Mouse (Mus musculus) liver, embryonic 11.5 days (tissue): ENCODE data around the gene Igf2. TPM values are rescaled to one million over a fixed set of nuclear protein-coding genes. Genes with fewer than 3 reads are reported as not detected.

ENCODE experiments used
- ATAC-seq: fragments of 200-750 bp; cut with Nextera tagmentation; replicated peaks from 2 replicates; pipeline ENCODE4 v1.8.0; 2017; ENCODE audit warnings: moderate number of reproducible peaks, mild to moderate bottlenecking, moderate TSS enrichment, moderate library complexity; ENCODE audit not compliant: low FRiP score
- DNase-seq: peaks from one replicate; pipeline ENCODE4 v3.0.0-alpha.2; 2017; ENCODE audit warnings: low spot score
- H3K27ac ChIP-seq: fragments of 300-500 bp; sonication (generic); 2 replicates; pipeline ENCODE4 v1.5.1; 2014; ENCODE audit warnings: mild to moderate bottlenecking, low read depth, low read length, control low read depth
- H3K27me3 ChIP-seq: fragments of 300-500 bp; sonication (generic); replicated peaks from 2 replicates; pipeline ENCODE4 v1.6.1; 2014; ENCODE audit warnings: low read length, mixed read lengths; ENCODE audit not compliant: control insufficient read depth, insufficient read depth
- H3K36me3 ChIP-seq: fragments of 300-500 bp; sonication (generic); 2 replicates; pipeline ENCODE4 v1.6.1; 2014; ENCODE audit warnings: mild to moderate bottlenecking, low read length, moderate library complexity, mixed read lengths; ENCODE audit not compliant: control insufficient read depth, insufficient read depth
- H3K4me1 ChIP-seq: fragments of 300-500 bp; sonication (generic); replicated peaks from 2 replicates; pipeline ENCODE4 v1.6.1; 2014; ENCODE audit warnings: low read length, mixed read lengths; ENCODE audit not compliant: control insufficient read depth, insufficient read depth
- H3K4me2 ChIP-seq: fragments of 300-500 bp; sonication (generic); 2 replicates; pipeline ENCODE4 v1.6.1; 2014; ENCODE audit warnings: mild to moderate bottlenecking, control low read depth, moderate library complexity
- H3K4me3 ChIP-seq: fragments of 300-500 bp; sonication (generic); 2 replicates; pipeline ENCODE4 v1.5.1; 2014; ENCODE audit warnings: low read depth, low read length, control low read depth
- H3K9ac ChIP-seq: fragments of 300-500 bp; sonication (generic); 2 replicates; pipeline ENCODE4 v1.6.1; 2014; ENCODE audit warnings: low read depth, low read length, control low read depth
- H3K9me3 ChIP-seq: fragments of 300-500 bp; sonication (generic); 2 replicates; pipeline ENCODE4 v1.6.1; 2016; ENCODE audit warnings: low read length, inconsistent platforms, mixed read lengths; ENCODE audit not compliant: control insufficient read depth
- WGBS: fragments of 180-500 bp; shearing (Covaris S2); extraction: QIAGEN DNeasy Blood & Tissue Kit; methylation state at CpG from one replicate; pipeline ENCODE4 v1.1.7; 2014; 5-methylcytosine and 5-hydroxymethylcytosine counted together
- polyA plus RNA-seq: library from polyadenylated mRNA; unstranded; fragments of >200 nt; fragmentation: Nextera tagmentation; extraction: Ambion mirVana; gene quantifications from 2 replicates; pipeline ENCODE4 v1.2.1, GENCODE M21; 2014

Igf2 gene
- polyA plus RNA-seq = 390 and 480 TPM in 2 replicates

- peaks cover 53% of the 10 kb centered on the region for H3K27me3 ChIP-seq
- no peak for ATAC-seq
- no peaks in the 10 kb centered on the region for H3K4me1 ChIP-seq
- H3K4me3 ChIP-seq = no peak within 1 kb of the TSS
- 47% methylated on average over 2 of the region's 2 CpGs for whole genome bisulfite sequencing
- no peak within 1 kb of the TSS for H3K27ac ChIP-seq
- DNase-seq = no peak
- peaks cover 7% of the 10 kb centered on the region; the same call in 1 of the 2 replicates for H3K36me3 ChIP-seq
- no peak within 1 kb of the TSS for H3K4me2 ChIP-seq
- H3K9ac ChIP-seq = no peak within 1 kb of the TSS
- peaks cover 17% of the 10 kb centered on the region for H3K9me3 ChIP-seq
These were observed at the start of gene Igf2 for GRCm38 (mm10) chr7:142666659-142667058. TSS of gene Igf2 (minus strand) at chr7:142666816.

- 17% methylated on average over 8 of the region's 8 CpGs for WGBS
- Histone ChIP-seq H3K36me3 (no peaks in the 10 kb centered on the region), H3K27ac (no peak overlapping the region), H3K4me2 (peak overlapping the region; percentile 41), H3K9ac (no peak overlapping the region), H3K4me1 (no peaks in the 10 kb centered on the region), H3K27me3 (no peaks in the 10 kb centered on the region), H3K4me3 (no peak overlapping the region), H3K9me3 (no peaks in the 10 kb centered on the region)
- ATAC-seq (no peak), DNase-seq (peak; percentile 33)
These were observed 48.3 kb upstream of the Igf2 start for GRCm38 (mm10) chr7:142714783-142715498.

DNA sequence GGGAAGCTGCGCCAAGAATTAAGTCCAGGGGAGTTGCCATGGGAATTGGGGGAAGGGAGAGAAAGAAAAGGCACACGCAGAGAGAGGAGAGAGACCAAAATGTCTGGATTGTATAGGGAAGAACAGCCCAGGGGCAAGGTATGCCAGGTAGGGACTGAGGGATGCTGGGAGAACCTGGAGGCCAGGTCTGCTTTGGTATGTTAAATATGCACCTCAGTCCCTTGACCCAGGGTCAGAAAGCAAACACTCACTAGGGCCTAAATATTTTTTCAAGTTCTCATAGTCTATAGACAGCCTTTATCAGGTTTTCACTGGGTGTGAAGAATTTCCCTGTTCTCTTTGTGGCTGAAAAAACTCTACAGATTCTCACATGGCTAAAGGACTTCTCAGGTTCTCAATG lies 40.3 kb upstream of the Igf2 start:
- 81% methylated on average over 2 of the region's 2 CpGs for WGBS
- Histone ChIP-seq H3K4me2 (no peak overlapping the region), H3K36me3 (no peaks in the 10 kb centered on the region), H3K9me3 (no peaks in the 10 kb centered on the region), H3K4me3 (no peak overlapping the region), H3K27me3 (no peaks in the 10 kb centered on the region), H3K4me1 (no peaks in the 10 kb centered on the region), H3K27ac (no peak overlapping the region), H3K9ac (no peak overlapping the region)
- no peak for DNase-seq
- no peak for ATAC-seq

DNA sequence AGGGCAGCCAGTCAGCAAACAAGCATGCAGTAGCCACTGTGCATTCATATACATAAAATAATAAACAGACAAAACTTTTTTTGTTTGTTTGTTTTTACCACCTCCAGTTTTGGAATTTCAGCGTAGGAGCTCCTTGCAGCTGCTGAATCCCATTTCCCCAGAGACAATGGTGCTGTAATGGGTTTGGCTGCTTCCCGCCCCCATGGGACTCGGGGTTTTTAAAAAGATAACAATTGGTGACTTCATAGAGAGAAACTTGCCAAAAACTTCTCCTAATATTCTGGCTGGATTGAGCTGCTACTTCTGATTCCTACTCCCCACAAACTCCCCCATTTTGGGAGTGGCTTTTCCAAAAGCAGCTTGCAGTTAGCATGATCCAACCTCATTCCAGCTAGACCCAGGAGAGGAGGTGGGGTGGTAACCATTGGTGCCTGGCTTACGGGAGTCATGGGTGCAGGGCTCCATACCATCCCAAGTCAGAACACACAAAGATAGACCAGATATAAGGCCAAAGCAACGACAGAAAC lies 32.8 kb upstream of the Igf2 start:
- no peak overlapping the region for H3K4me3 ChIP-seq
- no peak for ATAC-seq
- H3K27ac ChIP-seq = no peak overlapping the region
- H3K9me3 ChIP-seq = no peaks in the 10 kb centered on the region
- no peak for DNase-seq
- H3K27me3 ChIP-seq = no peaks in the 10 kb centered on the region
- no peaks in the 10 kb centered on the region for H3K36me3 ChIP-seq
- no peak overlapping the region for H3K4me2 ChIP-seq
- 67% methylated on average over 5 of the region's 5 CpGs for WGBS
- H3K4me1 ChIP-seq = no peaks in the 10 kb centered on the region
- H3K9ac ChIP-seq = no peak overlapping the region

GRCm38 (mm10) chr7:142678611-142679010 lies 12.0 kb upstream of the Igf2 start:
- Histone ChIP-seq H3K27me3 (no peaks in the 10 kb centered on the region), H3K27ac (no peak overlapping the region), H3K4me2 (no peak overlapping the region), H3K9ac (no peak overlapping the region), H3K36me3 (no peaks in the 10 kb centered on the region), H3K4me3 (no peak overlapping the region), H3K4me1 (no peaks in the 10 kb centered on the region), H3K9me3 (no peaks in the 10 kb centered on the region)
- WGBS = 89% methylated on average over 3 of the region's 3 CpGs
- ATAC-seq (no peak), DNase-seq (no peak)

DNA sequence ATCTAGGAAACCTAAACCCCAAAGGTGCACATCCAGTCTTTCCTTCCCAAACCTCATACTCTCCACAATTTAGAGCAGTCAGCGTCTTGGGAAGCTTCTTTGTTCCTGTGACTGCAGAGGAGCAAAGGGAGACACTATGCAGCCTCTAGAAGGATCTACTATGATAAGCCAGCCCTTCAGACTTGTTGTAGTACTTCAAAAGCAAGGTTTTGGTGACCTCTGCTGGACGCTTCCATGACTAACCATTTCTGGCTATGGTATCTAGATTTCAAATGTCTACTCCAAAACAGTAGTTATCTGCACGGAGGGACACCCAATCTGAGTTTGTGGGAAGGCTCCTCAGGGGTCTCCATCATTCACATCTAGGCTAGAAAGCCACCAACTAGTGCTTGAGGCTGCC lies 9.0 kb upstream of the Igf2 start:
- no peak overlapping the region for H3K4me2 ChIP-seq
- ATAC-seq (peak; percentile 56; the same call in 1 of the 2 replicates), DNase-seq (no peak)
- 4% methylated on average over 3 of the region's 3 CpGs for WGBS
- no peaks in the 10 kb centered on the region for H3K27me3 ChIP-seq
- no peak overlapping the region for H3K4me3 ChIP-seq
- no peaks in the 10 kb centered on the region for H3K4me1 ChIP-seq
- no peaks in the 10 kb centered on the region for H3K36me3 ChIP-seq
- H3K9ac ChIP-seq = no peak overlapping the region
- H3K9me3 ChIP-seq = no peaks in the 10 kb centered on the region
- H3K27ac ChIP-seq = no peak overlapping the region

- no peaks in the 10 kb centered on the region for H3K36me3 ChIP-seq
- H3K9me3 ChIP-seq = peaks cover 3% of the 10 kb centered on the region
- no peaks in the 10 kb centered on the region for H3K27me3 ChIP-seq
- no peaks in the 10 kb centered on the region for H3K4me1 ChIP-seq
- H3K4me3 ChIP-seq = no peak overlapping the region
- H3K9ac ChIP-seq = no peak overlapping the region
- WGBS = 68% methylated on average over 6 of the region's 6 CpGs
- ATAC-seq (no peak), DNase-seq (no peak)
- no peak overlapping the region for H3K4me2 ChIP-seq
- no peak overlapping the region for H3K27ac ChIP-seq
These were observed 8.5 kb upstream of the Igf2 start for GRCm38 (mm10) chr7:142675141-142675540.

- H3K27ac ChIP-seq = no peak overlapping the region
- H3K27me3 ChIP-seq = no peaks in the 10 kb centered on the region
- ATAC-seq (no peak), DNase-seq (peak; percentile 39)
- H3K9me3 ChIP-seq = peaks cover 17% of the 10 kb centered on the region
- H3K4me3 ChIP-seq = no peak overlapping the region
- H3K4me1 ChIP-seq = no peaks in the 10 kb centered on the region
- 16% methylated on average over 4 of the region's 4 CpGs for WGBS
- H3K36me3 ChIP-seq = 0 out of 2 replicates have a peak, but pooled peaks cover 7% of the 10 kb centered on the region
- H3K9ac ChIP-seq = no peak overlapping the region
- no peak overlapping the region for H3K4me2 ChIP-seq
These were observed 5.5 kb upstream of the Igf2 start for GRCm38 (mm10) chr7:142672120-142672519.

GRCm38 (mm10) chr7:142671067-142671466 lies 4.5 kb upstream of the Igf2 start:
- DNase-seq = no peak
- Histone ChIP-seq H3K9ac (no peak overlapping the region), H3K9me3 (peaks cover 17% of the 10 kb centered on the region), H3K27me3 (peaks cover 9% of the 10 kb centered on the region), H3K27ac (no peak overlapping the region), H3K4me2 (no peak overlapping the region), H3K4me1 (no peaks in the 10 kb centered on the region), H3K4me3 (no peak overlapping the region), H3K36me3 (peaks cover 7% of the 10 kb centered on the region; the same call in 1 of the 2 replicates)
- WGBS = 92% methylated on average over 1 of the region's 1 CpGs
- no peak for ATAC-seq
